17 mouse cellular contexts compared by ENCODE assay signal in the genomic region with DNA sequence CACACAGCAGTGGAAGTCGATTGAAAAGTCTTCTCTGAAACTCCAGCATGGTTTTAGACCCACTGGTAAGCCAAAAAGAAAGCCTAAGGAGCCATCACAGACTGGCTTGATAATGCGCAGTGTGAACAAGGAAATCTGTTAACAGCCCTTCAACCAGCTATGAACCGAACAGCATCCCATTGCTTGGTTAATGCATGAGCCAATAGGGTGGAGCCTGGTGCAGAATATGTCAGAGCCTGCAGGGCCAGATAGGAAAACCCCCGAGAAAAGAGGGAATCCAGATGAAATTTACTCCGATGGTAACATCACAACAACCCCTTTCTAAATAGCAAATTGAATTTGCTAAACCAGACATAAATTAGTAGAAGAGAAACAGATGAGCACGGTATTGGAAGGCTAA.
DNase-seq lines count a peak whose midpoint lies in the region; ATAC-seq and TF ChIP-seq lines count a peak whose summit lies in the region.
"Had no signal": no experiment of that assay in that cellular context is flagged by ENCODE, and none has a peak within 500 bp of the region (broad histone marks: within the 10 kb centered on the region; RNA-seq: fewer than 3 reads in every experiment).

No protein-coding gene starts in this region.

- H3K36me3 ChIP-seq in forebrain, embryonic 13.5 days (ENCODE audit: poor library complexity, severe bottlenecking) = no peaks in the 10 kb centered on the region
- H3K36me3 ChIP-seq in hindbrain, embryonic 14.5 days (replicated peaks; ENCODE audit: control insufficient read depth, insufficient read depth) = peaks cover 6% of the 10 kb centered on the region
- no peaks in the 10 kb centered on the region for H3K36me3 ChIP-seq in neural tube, embryonic 14.5 days (ENCODE audit: control insufficient read depth, insufficient read depth, low read length)
- no peaks in the 10 kb centered on the region for H3K36me3 ChIP-seq in heart, adult 2 months (ENCODE audit: control insufficient read depth, insufficient read depth, low read length)
- H3K36me3 ChIP-seq: liver, embryonic 12.5 days; lung, embryonic 15.5 days had no signal

- H3K27ac ChIP-seq in forebrain, embryonic 13.5 days = peak overlapping the region; percentile 80
- H3K27ac ChIP-seq in hindbrain, embryonic 14.5 days = peak overlapping the region; percentile 75
- H3K27ac ChIP-seq in neural tube, embryonic 14.5 days (ENCODE audit: low read depth, low read length) = peak overlapping the region; percentile 49
- no peak overlapping the region for H3K27ac ChIP-seq in heart, adult 2 months
- H3K27ac ChIP-seq: heart, embryonic 13.5 days; liver, embryonic 12.5 days; lung, embryonic 15.5 days had no signal

- H3K9me3 ChIP-seq in forebrain, embryonic 13.5 days (replicated peaks) = no peaks in the 10 kb centered on the region
- H3K9me3 ChIP-seq in hindbrain, embryonic 14.5 days (ENCODE audit: control insufficient read depth, low read length) = no peaks in the 10 kb centered on the region
- no peaks in the 10 kb centered on the region for H3K9me3 ChIP-seq in neural tube, embryonic 14.5 days (ENCODE audit: control insufficient read depth, low read length)
- H3K9me3 ChIP-seq: heart, embryonic 13.5 days; liver, embryonic 12.5 days; lung, embryonic 15.5 days; megakaryocyte, embryonic 14.5 days had no signal

- H3K79me2 ChIP-seq in heart, adult 2 months (replicated peaks; ENCODE audit: control insufficient read depth, insufficient read depth, low read length) = no peaks in the 10 kb centered on the region

- peak; percentile 61 for ATAC-seq in forebrain, embryonic 13.5 days
- ATAC-seq in hindbrain, embryonic 14.5 days (ENCODE audit: low FRiP score) = peak; percentile 61
- ATAC-seq in neural tube, embryonic 14.5 days (ENCODE audit: low read depth) = peak; percentile 56; the same call in 1 of the 2 replicates
- ATAC-seq: liver, embryonic 12.5 days; Patski had no signal

- 66% methylated on average over 6 of the region's 6 CpGs for WGBS in forebrain, embryonic 13.5 days
- WGBS in hindbrain, embryonic 14.5 days = 45% methylated on average over 6 of the region's 6 CpGs
- 54% methylated on average over 6 of the region's 6 CpGs for WGBS in neural tube, embryonic 14.5 days
- 71% methylated on average over 6 of the region's 6 CpGs for WGBS in heart, adult 2 months

- H3K9ac ChIP-seq in forebrain, embryonic 13.5 days = no peak overlapping the region
- H3K9ac ChIP-seq in hindbrain, embryonic 14.5 days = no peak overlapping the region
- H3K9ac ChIP-seq in neural tube, embryonic 14.5 days (replicated peaks; ENCODE audit: low read depth, low read length) = no peak overlapping the region
- no peak overlapping the region for H3K9ac ChIP-seq in heart, adult 2 months (ENCODE audit: low read depth, low read length)
- H3K9ac ChIP-seq: heart, embryonic 13.5 days; liver, embryonic 12.5 days; lung, embryonic 15.5 days had no signal

- H3K27me3 ChIP-seq in forebrain, embryonic 13.5 days = no peaks in the 10 kb centered on the region
- H3K27me3 ChIP-seq in hindbrain, embryonic 14.5 days (ENCODE audit: control insufficient read depth, insufficient read depth, low read length) = no peaks in the 10 kb centered on the region
- H3K27me3 ChIP-seq in neural tube, embryonic 14.5 days (ENCODE audit: control insufficient read depth, insufficient read depth, low read length) = no peaks in the 10 kb centered on the region
- H3K27me3 ChIP-seq in heart, adult 2 months (ENCODE audit: control insufficient read depth, insufficient read depth, low read length) = no peaks in the 10 kb centered on the region
- H3K27me3 ChIP-seq: heart, embryonic 13.5 days; liver, embryonic 12.5 days; lung, embryonic 15.5 days; megakaryocyte, embryonic 14.5 days; Patski had no signal

- no peak for TF ChIP-seq CTCF in heart, adult 2 months (IDR thresholded peaks at IDR 0.05)

- TF ChIP-seq POLR2A in heart, adult 2 months (IDR thresholded peaks at IDR 0.05; ENCODE audit: insufficient read depth, low read depth, low read length) = no peak

- peak overlapping the region; percentile 22; the same call in 1 of the 2 replicates for H3K4me2 ChIP-seq in forebrain, embryonic 13.5 days
- peak overlapping the region; percentile 6; the same call in 1 of the 2 replicates for H3K4me2 ChIP-seq in hindbrain, embryonic 14.5 days (replicated peaks)
- no peak overlapping the region for H3K4me2 ChIP-seq in neural tube, embryonic 14.5 days (ENCODE audit: low read depth, low read length)
- H3K4me2 ChIP-seq: heart, embryonic 13.5 days; liver, embryonic 12.5 days; lung, embryonic 15.5 days had no signal

- H3K4me3 ChIP-seq in forebrain, embryonic 13.5 days = no peak overlapping the region
- no peak overlapping the region for H3K4me3 ChIP-seq in hindbrain, embryonic 14.5 days (replicated peaks; ENCODE audit: low read length)
- H3K4me3 ChIP-seq in neural tube, embryonic 14.5 days (ENCODE audit: low read depth, low read length) = no peak overlapping the region
- no peak overlapping the region for H3K4me3 ChIP-seq in heart, adult 2 months
- H3K4me3 ChIP-seq: heart, embryonic 13.5 days; liver, embryonic 12.5 days; lung, embryonic 15.5 days; megakaryocyte, embryonic 14.5 days had no signal

- peaks cover 43% of the 10 kb centered on the region for H3K4me1 ChIP-seq in forebrain, embryonic 13.5 days
- H3K4me1 ChIP-seq in hindbrain, embryonic 14.5 days (replicated peaks; ENCODE audit: control insufficient read depth, insufficient read depth, low read length) = peaks cover 30% of the 10 kb centered on the region
- H3K4me1 ChIP-seq in neural tube, embryonic 14.5 days (ENCODE audit: control insufficient read depth, insufficient read depth, low read length) = no peaks in the 10 kb centered on the region; the same call in 1 of the 2 replicates
- H3K4me1 ChIP-seq in heart, adult 2 months (ENCODE audit: control insufficient read depth, insufficient read depth, low read length) = no peaks in the 10 kb centered on the region
- H3K4me1 ChIP-seq: liver, embryonic 12.5 days; lung, embryonic 15.5 days; megakaryocyte, embryonic 14.5 days had no signal

- intact Hi-C loops in left cerebral cortex, postnatal 4 days (cut with DNase I) = no loop called here
- intact Hi-C loops in heart, adult 2 months (cut with DNase I) = no loop called here

- no peak for TF ChIP-seq EP300 in heart, adult 2 months (IDR thresholded peaks at IDR 0.05; ENCODE audit: insufficient read depth, low read depth, low read length)

- DNase-seq in left cerebral cortex, postnatal 4 days = peak; percentile 17
- no peak for DNase-seq in left cerebral cortex, adult 8-10 months (ENCODE audit: low spot score in 2 of 2)
- no peak for DNase-seq in hindbrain, embryonic 14.5 days (ENCODE audit: low spot score)
- DNase-seq in kidney, postnatal 4 days = no peak
- DNase-seq in heart, adult 2 months = no peak
- DNase-seq: gastrocnemius, postnatal 25 days; heart, postnatal 4 days; kidney, adult 2 months; spleen, adult 18-20 months; thymus, postnatal 25 days had no signal
